Mouse (Mus musculus) ES-E14 (cell line): Measurements from ENCODE around the gene Drp2.

Experiments
- HCFC1 ChIP-seq: IDR thresholded peaks from 2 replicates; pipeline ENCODE4 v1.6.1; 2012; ENCODE audit warnings: low read length, inconsistent platforms, borderline replicate concordance; ENCODE audit not compliant: insufficient read depth
- ZC3H11A ChIP-seq: IDR thresholded peaks from 2 replicates; pipeline ENCODE4 v1.6.1; 2012; ENCODE audit warnings: low read depth, mild to moderate bottlenecking, inconsistent platforms, low read length, borderline replicate concordance

DNA sequence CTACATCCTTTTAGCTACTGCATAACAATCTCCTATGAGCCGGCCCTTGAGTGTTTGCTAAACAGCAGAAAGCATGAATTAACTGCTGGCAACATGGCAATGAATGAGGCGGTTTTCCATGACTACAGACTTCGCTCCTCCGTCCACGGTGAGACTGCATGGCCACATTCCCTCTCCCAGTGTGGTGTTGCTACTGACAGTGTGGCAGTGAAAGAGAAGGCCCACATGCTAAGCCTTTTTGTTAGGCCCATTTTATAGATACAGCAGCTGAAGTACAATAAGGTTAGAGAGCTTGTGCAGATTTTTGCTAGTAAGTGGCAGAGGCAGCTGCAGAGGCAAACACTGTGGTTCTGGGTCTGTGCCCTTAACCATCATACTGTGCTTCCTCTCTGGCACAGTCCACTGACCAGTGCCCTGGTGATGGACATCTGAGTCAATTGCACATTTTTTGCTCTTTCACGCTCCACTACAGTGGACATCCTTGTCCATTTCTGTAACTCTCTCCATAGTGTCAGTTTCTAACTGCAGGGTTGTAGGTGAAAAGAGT is 5.1 kb downstream of the Drp2 start:
- TF ChIP-seq HCFC1: no peak
- no peak for TF ChIP-seq ZC3H11A
